Mouse (Mus musculus) hindbrain, embryonic 15.5 days (tissue): ENCODE data around the gene Nf2. TPM values are rescaled to one million over a fixed set of nuclear protein-coding genes. Genes with fewer than 3 reads are reported as not detected.

Source experiments
- ATAC-seq: fragments of 200-750 bp; cut with Nextera tagmentation; 2 replicates; pipeline ENCODE4 v1.8.0; 2017; ENCODE audit warnings: low read depth, moderate number of reproducible peaks, moderate TSS enrichment; ENCODE audit not compliant: low FRiP score
- H3K27ac ChIP-seq: fragments of 300-500 bp; sonication (generic); replicated peaks from 2 replicates; pipeline ENCODE4 v1.5.1; 2015; ENCODE audit warnings: mild to moderate bottlenecking, inconsistent platforms
- H3K27me3 ChIP-seq: fragments of 300-500 bp; sonication (generic); 2 replicates; pipeline ENCODE4 v1.6.1; 2015; ENCODE audit warnings: control low read depth, inconsistent platforms
- H3K36me3 ChIP-seq: fragments of 300-500 bp; sonication (generic); 2 replicates; pipeline ENCODE4 v1.6.1; 2015; ENCODE audit warnings: control low read depth, inconsistent platforms
- H3K4me1 ChIP-seq: fragments of 300-500 bp; sonication (generic); replicated peaks from 2 replicates; pipeline ENCODE4 v1.6.1; 2015; ENCODE audit warnings: control low read depth, inconsistent platforms
- H3K4me2 ChIP-seq: fragments of 300-500 bp; sonication (generic); 2 replicates; pipeline ENCODE4 v1.6.1; 2015; ENCODE audit warnings: moderate library complexity, mild to moderate bottlenecking, inconsistent platforms
- H3K4me3 ChIP-seq: fragments of 300-500 bp; sonication (generic); 2 replicates; pipeline ENCODE4 v1.5.1; 2015; ENCODE audit warnings: mild to moderate bottlenecking, inconsistent platforms
- H3K9ac ChIP-seq: fragments of 300-500 bp; sonication (generic); 2 replicates; pipeline ENCODE4 v1.6.1; 2015; ENCODE audit warnings: inconsistent platforms
- H3K9me3 ChIP-seq: fragments of 300-500 bp; sonication (generic); 2 replicates; pipeline ENCODE4 v1.6.1; 2016; ENCODE audit warnings: control low read depth, inconsistent platforms
- WGBS: fragments of 180-500 bp; shearing (Covaris S2); methylation state at CpG from one replicate; pipeline ENCODE4 v1.1.7; 2015; 5-methylcytosine and 5-hydroxymethylcytosine counted together
- polyA plus RNA-seq: library from polyadenylated mRNA; unstranded; fragments of >200 nt; fragmentation: Nextera tagmentation; extraction: Ambion mirVana; gene quantifications from 2 replicates; pipeline ENCODE4 v1.2.1, GENCODE M21; 2015

Gene Nf2
- polyA plus RNA-seq = 66.8 and 72.3 TPM in 2 replicates

GRCm38 (mm10) chr11:4849258-4849943 lies at the start of gene Nf2:
Nf2 (minus strand) TSS chr11:4849536.
- peak within 1 kb of the TSS; percentile 72 for H3K4me2 ChIP-seq
- no peaks in the 10 kb centered on the region for H3K27me3 ChIP-seq
- no peaks in the 10 kb centered on the region for H3K36me3 ChIP-seq
- peak within 1 kb of the TSS; percentile 92 for H3K4me3 ChIP-seq
- peak within 1 kb of the TSS; percentile 85 for H3K9ac ChIP-seq
- WGBS = under 1% methylated on average over 60 of the region's 60 CpGs
- H3K4me1 ChIP-seq = peaks cover 26% of the 10 kb centered on the region
- H3K9me3 ChIP-seq = no peaks in the 10 kb centered on the region
- ATAC-seq = peak; percentile 99
- H3K27ac ChIP-seq = peak within 1 kb of the TSS; percentile 83

GRCm38 (mm10) chr11:4894848-4895816 lies 45.8 kb upstream of the Nf2 start, which contains the start of gene Thoc5:
Thoc5 (plus strand) TSS chr11:4895320.
- Histone ChIP-seq H3K9ac (peak within 1 kb of the TSS; percentile 77), H3K9me3 (no peaks in the 10 kb centered on the region), H3K4me2 (peak within 1 kb of the TSS; percentile 72), H3K4me1 (peaks cover 12% of the 10 kb centered on the region), H3K27me3 (no peaks in the 10 kb centered on the region), H3K4me3 (peak within 1 kb of the TSS; percentile 76), H3K36me3 (peaks cover 48% of the 10 kb centered on the region), H3K27ac (peak within 1 kb of the TSS; percentile 87)
- WGBS = 3% methylated on average over 52 of the region's 52 CpGs
- peak; percentile 95 for ATAC-seq

- Histone ChIP-seq H3K4me2 (no peak overlapping the region), H3K4me1 (no peaks in the 10 kb centered on the region), H3K27me3 (no peaks in the 10 kb centered on the region), H3K9me3 (no peaks in the 10 kb centered on the region), H3K27ac (no peak overlapping the region), H3K4me3 (no peak overlapping the region), H3K9ac (no peak overlapping the region), H3K36me3 (peaks cover 73% of the 10 kb centered on the region)
- WGBS = 93% methylated on average over 3 of the region's 3 CpGs
- ATAC-seq = no peak
Measured at GRCm38 (mm10) chr11:4886987-4887386, 37.7 kb upstream of the Nf2 start.

GRCm38 (mm10) chr11:4885385-4885903 lies 36.1 kb upstream of the Nf2 start:
- Histone ChIP-seq H3K9ac (no peak overlapping the region), H3K4me2 (no peak overlapping the region), H3K27ac (no peak overlapping the region), H3K4me3 (no peak overlapping the region), H3K4me1 (no peaks in the 10 kb centered on the region), H3K36me3 (peaks cover 60% of the 10 kb centered on the region), H3K9me3 (no peaks in the 10 kb centered on the region), H3K27me3 (no peaks in the 10 kb centered on the region)
- WGBS = 62% methylated on average over 2 of the region's 2 CpGs
- no peak for ATAC-seq

GRCm38 (mm10) chr11:4882892-4883627 lies 33.7 kb upstream of the Nf2 start:
- no peak for ATAC-seq
- H3K36me3 ChIP-seq = peaks cover 37% of the 10 kb centered on the region
- no peaks in the 10 kb centered on the region for H3K4me1 ChIP-seq
- H3K27me3 ChIP-seq = no peaks in the 10 kb centered on the region
- no peak overlapping the region for H3K9ac ChIP-seq
- H3K4me2 ChIP-seq = no peak overlapping the region
- WGBS = 50% methylated on average over 14 of the region's 14 CpGs
- H3K27ac ChIP-seq = no peak overlapping the region
- no peak overlapping the region for H3K4me3 ChIP-seq
- H3K9me3 ChIP-seq = no peaks in the 10 kb centered on the region

GRCm38 (mm10) chr11:4881087-4881486 lies 31.8 kb upstream of the Nf2 start:
- no peaks in the 10 kb centered on the region for H3K9me3 ChIP-seq
- no peaks in the 10 kb centered on the region for H3K4me1 ChIP-seq
- H3K4me2 ChIP-seq = no peak overlapping the region
- WGBS = 90% methylated on average over 4 of the region's 4 CpGs
- H3K27ac ChIP-seq = no peak overlapping the region
- H3K9ac ChIP-seq = no peak overlapping the region
- no peak for ATAC-seq
- no peaks in the 10 kb centered on the region for H3K27me3 ChIP-seq
- H3K36me3 ChIP-seq = peaks cover 27% of the 10 kb centered on the region; the same call in 1 of the 2 replicates
- no peak overlapping the region for H3K4me3 ChIP-seq

- Histone ChIP-seq H3K9ac (peak overlapping the region; percentile 80), H3K36me3 (peaks cover 4% of the 10 kb centered on the region; the same call in 1 of the 2 replicates), H3K27me3 (no peaks in the 10 kb centered on the region), H3K27ac (peak overlapping the region; percentile 82), H3K4me1 (peaks cover 19% of the 10 kb centered on the region), H3K4me2 (peak overlapping the region; percentile 71), H3K9me3 (no peaks in the 10 kb centered on the region), H3K4me3 (peak overlapping the region; percentile 69)
- 5% methylated on average over 10 of the region's 10 CpGs for WGBS
- peak; percentile 39 for ATAC-seq
Measured at GRCm38 (mm10) chr11:4874551-4874950, 25.2 kb upstream of the Nf2 start.

GRCm38 (mm10) chr11:4873755-4874475 lies 24.6 kb upstream of the Nf2 start, which contains the start of gene Nipsnap1:
Nipsnap1 (plus strand) TSS chr11:4873951.
- H3K9ac ChIP-seq = peak within 1 kb of the TSS; percentile 80

GRCm38 (mm10) chr11:4865645-4866251 lies 16.4 kb upstream of the Nf2 start:
- H3K36me3 ChIP-seq = no peaks in the 10 kb centered on the region
- ATAC-seq = no peak
- no peak overlapping the region for H3K4me3 ChIP-seq
- no peak overlapping the region for H3K9ac ChIP-seq
- no peaks in the 10 kb centered on the region for H3K27me3 ChIP-seq
- WGBS = 43% methylated on average over 9 of the region's 10 CpGs
- H3K9me3 ChIP-seq = no peaks in the 10 kb centered on the region
- H3K27ac ChIP-seq = no peak overlapping the region
- H3K4me1 ChIP-seq = no peaks in the 10 kb centered on the region
- no peak overlapping the region for H3K4me2 ChIP-seq

More at GRCm38 (mm10) chr11:4873755-4874475, 24.6 kb upstream of the Nf2 start, which contains the start of gene Nipsnap1:
- Histone ChIP-seq H3K27ac (peak within 1 kb of the TSS; percentile 82), H3K27me3 (no peaks in the 10 kb centered on the region), H3K4me1 (peaks cover 19% of the 10 kb centered on the region), H3K36me3 (peaks cover 4% of the 10 kb centered on the region; the same call in 1 of the 2 replicates), H3K4me2 (peak within 1 kb of the TSS; percentile 71), H3K9me3 (no peaks in the 10 kb centered on the region), H3K4me3 (peak within 1 kb of the TSS; percentile 69)
- ATAC-seq = peak; percentile 96
- under 1% methylated on average over 30 of the region's 30 CpGs for WGBS

GRCm38 (mm10) chr11:4862730-4863129 lies 13.4 kb upstream of the Nf2 start:
- H3K9ac ChIP-seq = no peak overlapping the region
- 94% methylated on average over 1 of the region's 1 CpGs for WGBS
- H3K4me1 ChIP-seq = no peaks in the 10 kb centered on the region
- H3K4me2 ChIP-seq = no peak overlapping the region
- H3K27me3 ChIP-seq = no peaks in the 10 kb centered on the region
- no peaks in the 10 kb centered on the region for H3K36me3 ChIP-seq
- no peak overlapping the region for H3K27ac ChIP-seq
- H3K9me3 ChIP-seq = no peaks in the 10 kb centered on the region
- no peak overlapping the region for H3K4me3 ChIP-seq
- ATAC-seq = no peak
